Mouse (Mus musculus) kidney, embryonic 16.5 days (tissue): ENCODE results near the gene Mnd1. TPM values are rescaled to one million over a fixed set of nuclear protein-coding genes. Genes with fewer than 3 reads are reported as not detected.

Source experiments
- ATAC-seq: fragments of 200-750 bp; cut with Nextera tagmentation; 2 replicates; pipeline ENCODE4 v1.8.0; 2017; ENCODE audit warnings: moderate TSS enrichment; ENCODE audit not compliant: low FRiP score, low TSS enrichment
- H3K27ac ChIP-seq: fragments of 300-500 bp; sonication (generic); 2 replicates; pipeline ENCODE4 v1.5.1; 2014; ENCODE audit warnings: low read length
- H3K27me3 ChIP-seq: fragments of 300-500 bp; sonication (generic); 2 replicates; pipeline ENCODE4 v1.6.1; 2014; ENCODE audit warnings: low read length, control low read depth, mixed read lengths; ENCODE audit not compliant: insufficient read depth
- H3K36me3 ChIP-seq: fragments of 300-500 bp; sonication (generic); 2 replicates; pipeline ENCODE4 v1.6.1; 2014; ENCODE audit warnings: low read length, control low read depth, mixed read lengths; ENCODE audit not compliant: insufficient read depth
- H3K4me1 ChIP-seq: fragments of 300-500 bp; sonication (generic); 2 replicates; pipeline ENCODE4 v1.6.1; 2014; ENCODE audit warnings: low read length, control low read depth, mixed read lengths; ENCODE audit not compliant: insufficient read depth
- H3K4me2 ChIP-seq: fragments of 300-500 bp; sonication (generic); replicated peaks from 2 replicates; pipeline ENCODE4 v1.6.1; 2014; ENCODE audit warnings: low read depth, low read length
- H3K4me3 ChIP-seq: fragments of 300-500 bp; sonication (generic); 2 replicates; pipeline ENCODE4 v1.5.1; 2014; ENCODE audit warnings: mild to moderate bottlenecking, low read length
- H3K9ac ChIP-seq: fragments of 300-500 bp; sonication (generic); replicated peaks from 2 replicates; pipeline ENCODE4 v1.6.1; 2014; ENCODE audit warnings: low read length
- H3K9me3 ChIP-seq: fragments of 300-500 bp; sonication (generic); 2 replicates; pipeline ENCODE4 v1.6.1; 2016; ENCODE audit warnings: low read length, control low read depth
- WGBS: fragments of 180-500 bp; shearing (Covaris S2); extraction: QIAGEN DNeasy Blood & Tissue Kit; methylation state at CpG from one replicate; pipeline ENCODE4 v1.1.7; 2014; 5-methylcytosine and 5-hydroxymethylcytosine counted together
- polyA plus RNA-seq: library from polyadenylated mRNA; unstranded; fragments of >200 nt; fragmentation: Nextera tagmentation; extraction: Ambion mirVana; gene quantifications from 2 replicates; pipeline ENCODE4 v1.2.1, GENCODE M21; 2015

Gene Mnd1
- polyA plus RNA-seq, 1 experiment from 2014 or later = 13.3 TPM

- no peak overlapping the region for H3K9ac ChIP-seq
- no peaks in the 10 kb centered on the region for H3K27me3 ChIP-seq
- H3K4me3 ChIP-seq = no peak overlapping the region
- 67% methylated on average over 7 of the region's 7 CpGs for WGBS
- no peak overlapping the region for H3K4me2 ChIP-seq
- H3K27ac ChIP-seq = no peak overlapping the region
- H3K9me3 ChIP-seq = no peaks in the 10 kb centered on the region
- H3K36me3 ChIP-seq = no peaks in the 10 kb centered on the region
- no peak for ATAC-seq
- no peaks in the 10 kb centered on the region for H3K4me1 ChIP-seq
These were observed 37.4 kb downstream of the Mnd1 start for GRCm38 (mm10) chr3:84118178-84118577.

DNA sequence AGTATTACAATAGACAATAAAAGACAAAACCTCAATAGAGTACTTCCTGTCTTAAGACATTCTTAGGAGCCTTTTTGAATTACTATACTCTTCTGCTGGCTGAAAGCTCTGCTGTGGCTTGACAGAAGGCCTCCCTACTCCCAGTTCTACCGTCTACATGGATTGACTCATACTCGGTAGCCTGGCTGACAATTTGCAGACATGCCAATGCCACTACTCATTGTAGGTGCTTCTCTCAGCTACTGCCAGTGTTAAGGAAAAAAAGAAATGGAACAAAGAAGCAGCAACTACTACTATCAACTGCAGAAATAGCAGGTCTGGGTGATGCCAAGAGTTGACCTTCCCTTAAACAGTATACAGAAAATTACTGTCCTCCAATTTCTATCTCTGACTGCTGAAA is 47.0 kb downstream of the Mnd1 start:
- no peak overlapping the region for H3K27ac ChIP-seq
- 88% methylated on average over 2 of the region's 2 CpGs for WGBS
- H3K9ac ChIP-seq = no peak overlapping the region
- H3K4me2 ChIP-seq = no peak overlapping the region
- H3K4me3 ChIP-seq = no peak overlapping the region
- H3K27me3 ChIP-seq = no peaks in the 10 kb centered on the region
- ATAC-seq = no peak
- no peaks in the 10 kb centered on the region for H3K9me3 ChIP-seq
- no peaks in the 10 kb centered on the region for H3K4me1 ChIP-seq
- H3K36me3 ChIP-seq = no peaks in the 10 kb centered on the region

- Histone ChIP-seq H3K27me3 (no peaks in the 10 kb centered on the region), H3K4me1 (no peaks in the 10 kb centered on the region), H3K4me3 (no peak overlapping the region), H3K4me2 (no peak overlapping the region), H3K36me3 (no peaks in the 10 kb centered on the region), H3K9me3 (no peaks in the 10 kb centered on the region), H3K27ac (no peak overlapping the region), H3K9ac (no peak overlapping the region)
- WGBS = 70% methylated on average over 2 of the region's 2 CpGs
- ATAC-seq = no peak
These were observed 49.5 kb downstream of the Mnd1 start for GRCm38 (mm10) chr3:84106106-84106505.

GRCm38 (mm10) chr3:84103536-84103935 is 52.0 kb downstream of the Mnd1 start:
- Histone ChIP-seq H3K36me3 (no peaks in the 10 kb centered on the region), H3K4me1 (no peaks in the 10 kb centered on the region), H3K27me3 (no peaks in the 10 kb centered on the region), H3K27ac (no peak overlapping the region), H3K4me2 (no peak overlapping the region), H3K9ac (no peak overlapping the region), H3K4me3 (no peak overlapping the region), H3K9me3 (no peaks in the 10 kb centered on the region)
- WGBS = 76% methylated on average over 2 of the region's 2 CpGs
- no peak for ATAC-seq

GRCm38 (mm10) chr3:84092875-84093274 is 62.7 kb downstream of the Mnd1 start:
- no peak overlapping the region for H3K4me2 ChIP-seq
- 88% methylated on average over 2 of the region's 2 CpGs for WGBS
- 0 out of 2 replicates have a peak, but pooled peaks cover 3% of the 10 kb centered on the region for H3K4me1 ChIP-seq
- H3K27me3 ChIP-seq = no peaks in the 10 kb centered on the region
- H3K36me3 ChIP-seq = no peaks in the 10 kb centered on the region
- ATAC-seq = no peak
- no peak overlapping the region for H3K9ac ChIP-seq
- no peaks in the 10 kb centered on the region for H3K9me3 ChIP-seq
- no peak overlapping the region for H3K27ac ChIP-seq
- H3K4me3 ChIP-seq = no peak overlapping the region

- Histone ChIP-seq H3K4me3 (no peak overlapping the region), H3K36me3 (no peaks in the 10 kb centered on the region), H3K27me3 (no peaks in the 10 kb centered on the region), H3K4me2 (no peak overlapping the region), H3K4me1 (peaks cover 3% of the 10 kb centered on the region; the same call in 1 of the 2 replicates), H3K27ac (no peak overlapping the region), H3K9ac (no peak overlapping the region), H3K9me3 (no peaks in the 10 kb centered on the region)
- WGBS = 34% methylated on average over 2 of the region's 2 CpGs
- ATAC-seq = 0 out of 2 replicates have a peak, but pooled peaks have one; percentile 49
These were observed 64.6 kb downstream of the Mnd1 start for GRCm38 (mm10) chr3:84090982-84091381.

- Histone ChIP-seq H3K9ac (no peak overlapping the region), H3K27ac (no peak overlapping the region), H3K27me3 (no peaks in the 10 kb centered on the region), H3K4me3 (no peak overlapping the region), H3K4me2 (no peak overlapping the region), H3K9me3 (peaks cover 5% of the 10 kb centered on the region; the same call in 1 of the 2 replicates), H3K4me1 (peaks cover 16% of the 10 kb centered on the region), H3K36me3 (no peaks in the 10 kb centered on the region)
- ATAC-seq = no peak
- 60% methylated on average over 2 of the region's 2 CpGs for WGBS
These were observed 68.7 kb downstream of the Mnd1 start for GRCm38 (mm10) chr3:84086921-84087320.

GRCm38 (mm10) chr3:84086337-84086736 is 69.2 kb downstream of the Mnd1 start:
- no peak overlapping the region for H3K4me3 ChIP-seq
- WGBS = 86% methylated on average over 7 of the region's 7 CpGs
- ATAC-seq = no peak
- H3K9ac ChIP-seq = no peak overlapping the region
- H3K9me3 ChIP-seq = peaks cover 7% of the 10 kb centered on the region; the same call in 1 of the 2 replicates
- no peak overlapping the region for H3K4me2 ChIP-seq
- H3K4me1 ChIP-seq = peaks cover 14% of the 10 kb centered on the region
- no peaks in the 10 kb centered on the region for H3K36me3 ChIP-seq
- H3K27ac ChIP-seq = no peak overlapping the region
- H3K27me3 ChIP-seq = no peaks in the 10 kb centered on the region

- Histone ChIP-seq H3K9me3 (peaks cover 7% of the 10 kb centered on the region; the same call in 1 of the 2 replicates), H3K4me3 (no peak overlapping the region), H3K4me1 (peaks cover 13% of the 10 kb centered on the region), H3K4me2 (no peak overlapping the region), H3K9ac (no peak overlapping the region), H3K27ac (no peak overlapping the region), H3K36me3 (no peaks in the 10 kb centered on the region), H3K27me3 (no peaks in the 10 kb centered on the region)
- ATAC-seq = peak; percentile 95
- WGBS = 9% methylated on average over 9 of the region's 9 CpGs
These were observed 70.2 kb downstream of the Mnd1 start for GRCm38 (mm10) chr3:84085429-84085828.

GRCm38 (mm10) chr3:84081208-84081722 is 74.3 kb downstream of the Mnd1 start:
- Histone ChIP-seq H3K4me3 (no peak overlapping the region), H3K4me2 (no peak overlapping the region), H3K9me3 (peaks cover 7% of the 10 kb centered on the region; the same call in 1 of the 2 replicates), H3K27ac (no peak overlapping the region), H3K27me3 (no peaks in the 10 kb centered on the region), H3K4me1 (peaks cover 13% of the 10 kb centered on the region), H3K36me3 (no peaks in the 10 kb centered on the region), H3K9ac (no peak overlapping the region)
- WGBS = 81% methylated on average over 4 of the region's 4 CpGs
- no peak for ATAC-seq
